Mouse (Mus musculus) spleen, embryonic (tissue): ENCODE results near the gene Tfcp2l1.

ENCODE experiments used
- CTCF ChIA-PET: fragments of 350-600 bp; sonication (Branson Sonifier 250); formaldehyde crosslinking; loops from one replicate; lab custom pipeline; 2022; lab: Charles Lee

Gene Tfcp2l1

GRCm38 (mm10) chr1:118650771-118651080 is 23.0 kb downstream of the Tfcp2l1 start:
- CTCF ChIA-PET = no interaction called here

DNA sequence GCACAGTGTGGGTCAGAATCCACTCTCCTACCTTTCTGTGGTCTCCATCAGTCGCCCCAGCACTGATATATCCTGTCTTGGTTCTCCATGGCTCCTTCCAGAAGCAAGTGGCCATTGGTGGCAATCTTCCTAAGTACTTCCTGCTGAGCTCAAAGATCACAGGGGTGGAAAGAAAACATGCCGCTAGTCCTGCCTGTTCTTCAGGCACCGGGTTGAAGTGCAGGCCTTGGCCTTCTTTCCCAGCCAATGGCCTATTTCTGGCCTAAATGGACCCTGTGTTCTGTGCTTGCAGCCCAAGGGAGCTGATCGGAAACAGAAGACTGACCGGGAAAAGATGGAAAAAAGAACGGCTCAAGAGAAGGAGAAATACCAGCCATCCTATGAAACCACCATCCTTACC is 31.0 kb downstream of the Tfcp2l1 start:
- CTCF ChIA-PET = no interaction called here

DNA sequence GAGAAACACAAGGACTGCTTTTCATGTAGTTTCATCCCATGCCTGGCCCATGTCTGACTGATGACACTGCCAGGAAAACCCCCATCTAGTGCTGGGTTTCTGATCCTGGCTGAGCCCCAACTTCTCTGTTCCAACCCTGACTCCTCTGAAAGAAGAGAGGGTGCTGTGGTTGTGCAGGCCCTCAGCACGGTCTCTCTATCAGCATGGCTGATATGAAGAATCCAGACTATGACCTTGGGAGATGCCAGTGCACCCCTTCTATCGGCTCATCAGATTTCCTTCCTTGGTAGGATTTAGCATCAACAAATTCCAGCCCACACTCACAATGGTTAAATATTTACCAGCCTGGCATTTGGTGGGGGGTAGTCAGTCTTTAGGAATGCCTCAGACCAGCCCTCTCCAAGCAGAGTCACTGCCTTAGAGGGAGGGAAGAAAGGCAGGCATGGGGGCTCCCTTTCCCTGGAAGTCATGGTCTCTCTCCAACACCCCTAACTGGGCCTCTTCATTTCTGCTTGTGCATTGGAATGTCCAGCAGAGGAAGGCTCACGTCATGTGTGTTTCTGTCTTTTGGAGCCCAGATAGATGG is 33.2 kb downstream of the Tfcp2l1 start:
- CTCF ChIA-PET = no interaction called here

DNA sequence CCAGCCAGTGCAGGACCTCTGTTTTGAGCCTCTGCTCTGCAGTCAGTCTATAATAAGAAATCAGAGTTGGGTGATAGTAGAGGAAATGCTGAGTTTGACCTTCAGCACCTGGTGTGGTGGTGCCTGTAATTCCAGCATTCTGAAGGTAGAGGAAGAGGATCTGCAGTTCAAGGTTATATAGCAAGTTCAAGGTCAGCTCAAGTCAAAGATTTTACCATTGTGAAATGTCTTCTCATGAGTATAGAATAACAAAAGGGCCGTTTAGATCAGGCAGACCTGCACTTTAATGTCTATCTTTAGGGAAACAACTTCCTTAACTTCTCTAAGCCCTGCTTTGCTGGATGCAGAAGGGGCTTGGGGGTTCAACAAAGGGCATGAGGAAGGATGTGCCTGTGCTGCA is 35.3 kb downstream of the Tfcp2l1 start:
- CTCF ChIA-PET = no interaction called here

DNA sequence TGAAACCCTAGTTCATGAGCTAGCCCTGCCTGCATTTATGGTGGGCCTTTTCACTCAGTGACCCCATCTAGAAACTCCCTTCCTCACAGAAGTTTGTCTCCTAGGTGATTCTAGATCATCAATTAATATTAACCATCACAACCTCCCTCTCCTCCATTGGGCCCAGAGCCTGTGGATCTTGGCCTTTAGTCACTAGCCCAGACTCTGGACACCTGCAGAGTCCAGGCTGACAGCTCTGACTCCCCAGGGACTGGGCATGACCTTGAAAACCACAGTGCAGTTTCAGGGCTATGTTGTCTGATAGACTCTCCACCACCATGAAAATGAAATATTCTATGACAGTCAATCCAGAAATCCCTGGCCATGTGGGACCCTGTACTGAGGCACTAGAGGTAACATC is 39.8 kb downstream of the Tfcp2l1 start:
- CTCF ChIA-PET = no interaction called here

DNA sequence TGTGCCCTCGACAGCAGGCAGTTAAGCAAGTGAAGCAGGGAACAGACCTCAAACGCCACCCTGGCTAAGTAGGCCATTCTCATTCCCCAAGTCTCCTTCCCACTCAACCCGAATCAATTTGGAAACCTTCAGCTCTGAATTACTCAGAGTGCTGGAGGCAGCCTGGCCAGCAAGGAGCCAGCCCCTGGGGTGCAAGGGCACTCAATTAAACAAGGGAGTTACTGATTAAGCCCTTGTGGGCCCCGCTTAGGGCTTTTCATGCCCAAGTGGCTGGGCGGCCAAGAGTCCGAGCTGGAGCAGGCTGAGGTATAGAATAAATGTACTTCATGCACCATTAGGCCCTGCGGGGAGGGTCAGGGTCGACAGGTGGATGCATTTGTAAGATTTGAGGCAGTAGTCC is 44.5 kb downstream of the Tfcp2l1 start:
- CTCF ChIA-PET = no interaction called here

GRCm38 (mm10) chr1:118674176-118674575 is 46.4 kb downstream of the Tfcp2l1 start:
- CTCF ChIA-PET = no interaction called here

- CTCF ChIA-PET = no interaction called here
These were observed 54.2 kb downstream of the Tfcp2l1 start for GRCm38 (mm10) chr1:118681980-118682379.

DNA sequence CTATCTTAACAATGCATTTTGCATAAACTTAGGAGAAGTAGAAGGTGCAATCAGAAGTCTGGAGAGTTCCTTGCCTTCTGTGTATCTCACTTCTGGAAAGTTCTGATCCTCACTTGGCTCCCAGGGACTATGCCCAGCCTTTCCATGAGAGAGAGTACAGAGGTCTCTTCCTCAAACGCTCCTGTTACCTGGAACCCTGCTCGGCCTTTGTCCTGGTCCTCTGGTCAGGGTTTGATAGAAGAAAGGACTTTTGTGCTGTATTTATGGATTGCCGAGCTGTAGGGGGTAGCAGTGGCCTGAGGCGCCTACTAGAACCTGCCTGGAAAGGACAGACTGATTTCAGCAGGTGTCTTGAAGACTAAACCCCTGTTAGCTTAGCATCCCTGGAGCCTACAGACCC is 55.9 kb downstream of the Tfcp2l1 start:
- CTCF ChIA-PET = no interaction called here

DNA sequence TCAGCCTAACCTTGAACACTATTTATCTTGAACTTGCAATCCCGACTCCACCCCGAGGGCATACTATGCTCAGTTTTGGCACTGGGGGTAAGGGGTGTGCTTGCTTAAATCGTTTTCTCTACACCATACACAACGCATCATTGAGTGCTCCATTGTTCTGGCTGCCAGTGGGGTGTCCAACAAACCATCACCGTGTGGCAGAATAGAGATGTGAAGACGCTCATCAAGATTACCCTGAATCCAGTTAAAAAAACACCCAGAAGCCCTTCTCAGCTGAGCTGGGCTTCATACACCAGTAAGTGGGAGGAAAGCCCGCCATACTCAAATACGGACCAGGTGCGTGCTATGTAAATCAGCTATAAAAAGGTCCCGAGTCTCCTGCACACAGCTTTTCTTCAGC is 60.0 kb downstream of the Tfcp2l1 start:
- CTCF ChIA-PET = no interaction called here

DNA sequence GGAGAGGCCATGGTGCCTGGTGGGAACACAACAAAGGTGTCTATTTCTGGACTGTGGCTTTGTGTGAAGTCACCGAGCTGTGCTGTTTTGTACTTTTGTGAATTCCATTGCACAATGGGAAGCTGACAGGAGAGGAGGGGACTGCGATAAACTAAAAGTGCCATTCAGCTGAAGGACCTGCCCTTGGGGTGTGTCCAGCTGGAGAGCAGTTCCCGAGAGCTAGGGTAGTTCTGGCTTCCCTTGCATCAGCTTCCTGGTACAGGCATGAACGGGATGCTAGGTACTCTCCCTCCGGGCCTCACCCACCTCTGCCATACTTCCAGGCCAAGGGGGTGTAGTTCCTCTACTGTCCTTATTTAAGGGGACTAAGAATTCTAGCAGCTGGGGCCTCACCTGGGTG is 62.1 kb downstream of the Tfcp2l1 start:
- CTCF ChIA-PET = no interaction called here

GRCm38 (mm10) chr1:118694436-118694835 is 66.7 kb downstream of the Tfcp2l1 start:
- CTCF ChIA-PET = interaction anchor here (0.6 kb wide), 1 partner anchor 130 kb away, joined by 3 read pairs; no protein-coding TSS in a partner anchor

GRCm38 (mm10) chr1:118697906-118698305 is 70.2 kb downstream of the Tfcp2l1 start:
- CTCF ChIA-PET = no interaction called here

DNA sequence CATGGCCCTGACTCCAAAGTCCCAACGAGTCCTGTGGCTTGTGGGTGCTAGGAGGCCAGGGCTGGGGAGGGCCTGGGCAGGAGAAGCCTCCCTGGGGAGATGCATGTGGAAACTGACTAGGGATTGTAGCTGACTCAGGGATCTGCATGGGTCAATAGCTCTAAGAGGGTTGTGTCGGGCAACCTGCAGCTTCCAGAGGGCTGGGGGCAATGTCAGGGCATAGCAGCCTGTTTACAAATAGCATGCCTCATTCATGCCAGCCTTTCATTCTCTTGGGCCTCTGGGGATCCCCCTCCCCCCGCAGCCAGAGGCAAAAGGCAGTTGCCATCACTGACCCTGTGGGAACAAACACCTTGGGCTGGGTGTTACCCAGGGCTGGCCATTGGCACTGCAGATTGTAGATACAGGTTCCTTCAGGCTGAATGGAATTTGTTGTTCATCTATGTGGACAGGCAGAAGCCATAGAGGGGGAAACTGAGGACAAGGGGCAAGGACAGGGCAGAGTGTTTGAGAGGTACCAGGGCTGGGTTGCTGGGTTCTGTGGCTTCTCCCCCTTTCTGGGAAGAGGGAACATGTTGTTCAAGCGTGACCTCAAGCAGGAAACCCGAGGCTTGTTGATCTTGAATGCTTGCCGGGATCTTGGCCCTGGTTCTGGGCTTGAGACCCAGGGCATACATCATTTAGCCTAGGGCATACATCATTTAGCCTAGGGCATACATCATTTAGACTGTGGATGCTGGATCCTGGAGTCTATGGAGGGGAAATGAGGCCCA is 71.6 kb downstream of the Tfcp2l1 start:
- CTCF ChIA-PET = no interaction called here

DNA sequence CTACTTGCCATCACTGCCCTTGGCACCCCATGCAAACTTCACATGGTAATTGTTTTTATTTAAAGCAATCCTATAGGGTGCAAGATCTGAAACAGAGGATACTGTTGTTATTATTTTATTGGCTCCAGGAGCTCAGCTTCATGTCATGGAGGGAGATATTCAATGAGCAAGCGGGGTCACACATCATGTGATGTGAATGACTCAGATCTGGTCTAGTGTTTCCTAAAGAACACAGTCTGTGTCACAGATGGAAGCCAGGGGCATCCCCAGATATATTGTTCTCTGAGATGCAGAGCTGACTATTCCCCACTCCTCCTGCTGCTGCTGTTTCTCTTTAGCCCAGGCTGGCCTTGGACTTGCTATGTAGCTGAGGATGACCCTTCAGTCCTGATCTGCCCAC is 72.2 kb downstream of the Tfcp2l1 start:
- CTCF ChIA-PET = no interaction called here

GRCm38 (mm10) chr1:118711606-118712005 is 83.9 kb downstream of the Tfcp2l1 start:
- CTCF ChIA-PET = no interaction called here

- CTCF ChIA-PET = no interaction called here
These were observed 88.5 kb downstream of the Tfcp2l1 start for GRCm38 (mm10) chr1:118716225-118716624.

GRCm38 (mm10) chr1:118718055-118718454 is 90.3 kb downstream of the Tfcp2l1 start:
- CTCF ChIA-PET = no interaction called here

GRCm38 (mm10) chr1:118719699-118720098 is 92.0 kb downstream of the Tfcp2l1 start:
- CTCF ChIA-PET = no interaction called here

- CTCF ChIA-PET = no interaction called here
These were observed 92.8 kb downstream of the Tfcp2l1 start for GRCm38 (mm10) chr1:118720474-118721095.

DNA sequence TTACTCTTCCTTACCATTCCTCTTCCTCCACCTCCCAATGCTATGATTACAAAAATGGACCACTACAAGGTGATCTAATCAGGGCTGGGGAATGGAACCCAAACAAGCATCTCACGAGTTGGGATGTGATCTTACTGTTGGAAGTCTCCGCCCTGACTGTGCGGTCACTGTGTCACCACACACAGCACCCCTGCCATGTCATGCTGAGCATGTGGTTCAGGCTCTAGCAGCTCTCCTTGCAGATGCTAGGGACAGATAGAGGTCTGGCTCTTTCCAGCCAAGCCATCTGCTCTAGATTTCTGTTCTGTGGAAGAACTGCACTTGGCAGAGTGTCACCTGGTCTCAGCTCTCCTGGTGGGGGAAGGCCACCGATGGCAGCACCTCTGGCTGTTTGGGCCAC is 99.3 kb downstream of the Tfcp2l1 start:
- CTCF ChIA-PET = no interaction called here

- CTCF ChIA-PET = no interaction called here
These were observed 101.1 kb downstream of the Tfcp2l1 start for GRCm38 (mm10) chr1:118728796-118729195.
